Mouse (Mus musculus): Measurements from ENCODE around the gene Rhox3h. TPM values are rescaled to one million over a fixed set of nuclear protein-coding genes. Genes with fewer than 3 reads are reported as not detected.
"Not testable (repeated sequence)": the region's sequence is repeated elsewhere in the genome, so short reads cannot be mapped to it uniquely, and the experiment has no call there.

Rhox3h gene
- not detected for total RNA-seq (2021)
- long read RNA-seq, experiment 1, result 0 reads
- long read RNA-seq, experiment 2, result 0 reads

GRCm38 (mm10) chrX:37668664-37669063 lies at the start of gene Rhox3h:
Rhox3h (minus strand) TSS chrX:37668764.
- DNase-seq, result not testable (repeated sequence)

- no peak for DNase-seq
Measured at GRCm38 (mm10) chrX:37701821-37702387, 33.3 kb upstream of the Rhox3h start.

DNA sequence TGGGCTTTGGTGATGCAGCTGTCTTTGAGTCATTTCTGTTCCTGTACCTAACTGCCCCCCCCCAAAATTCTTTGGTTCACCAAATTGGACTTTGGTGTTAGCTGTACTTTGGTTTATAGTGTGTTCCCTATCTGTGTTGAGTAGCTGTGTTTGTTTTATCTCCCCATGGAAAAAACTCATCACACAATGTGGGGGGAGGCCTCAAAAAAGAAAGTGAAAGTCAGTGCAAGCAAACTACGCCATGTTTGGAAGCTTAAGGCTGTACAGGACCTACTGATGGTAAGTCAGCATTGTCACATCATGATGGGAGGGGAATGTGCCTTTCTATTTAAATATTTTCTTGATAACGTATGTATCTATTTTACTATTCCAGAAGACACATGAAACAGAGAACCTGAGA lies 23.7 kb upstream of the Rhox3h start:
- no peak for DNase-seq

GRCm38 (mm10) chrX:37683031-37683715 lies 14.6 kb upstream of the Rhox3h start:
- no peak for DNase-seq

DNA sequence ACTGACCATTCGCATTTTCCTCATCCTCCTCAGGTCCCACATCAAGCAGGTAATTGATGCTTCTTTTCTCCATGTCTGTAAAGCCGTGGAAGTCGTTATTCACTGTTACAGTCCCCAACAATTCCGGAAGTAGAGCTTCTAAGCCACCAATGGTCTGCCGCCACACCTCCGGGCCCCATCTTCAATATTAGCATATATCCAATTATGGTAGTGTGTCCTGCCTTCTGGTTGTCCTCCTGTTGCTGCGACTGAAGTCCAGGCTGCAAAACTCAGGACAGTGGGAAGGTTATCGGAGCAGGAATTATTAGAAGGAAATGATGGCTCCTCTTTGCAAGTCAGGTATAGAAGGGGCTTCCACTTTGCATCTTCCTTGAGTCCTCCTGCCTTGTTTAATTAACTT lies 4.6 kb upstream of the Rhox3h start, which contains the start of gene Rhox2h:
Gene Rhox2h (minus strand): TSS at position 101 of the 400 bp plus-strand sequence.
- DNase-seq, result not testable (repeated sequence)

- DNase-seq, result not testable (repeated sequence)
Measured at GRCm38 (mm10) chrX:37651227-37651626, 17.3 kb downstream of the Rhox3h start, which contains the start of gene Rhox4g. Rhox4g (minus strand) TSS chrX:37651327.

GRCm38 (mm10) chrX:37643370-37643769 lies 25.2 kb downstream of the Rhox3h start, which contains the start of gene Rhox2g:
Rhox2g (minus strand) TSS chrX:37643470.
- DNase-seq, result not testable (repeated sequence)

DNA sequence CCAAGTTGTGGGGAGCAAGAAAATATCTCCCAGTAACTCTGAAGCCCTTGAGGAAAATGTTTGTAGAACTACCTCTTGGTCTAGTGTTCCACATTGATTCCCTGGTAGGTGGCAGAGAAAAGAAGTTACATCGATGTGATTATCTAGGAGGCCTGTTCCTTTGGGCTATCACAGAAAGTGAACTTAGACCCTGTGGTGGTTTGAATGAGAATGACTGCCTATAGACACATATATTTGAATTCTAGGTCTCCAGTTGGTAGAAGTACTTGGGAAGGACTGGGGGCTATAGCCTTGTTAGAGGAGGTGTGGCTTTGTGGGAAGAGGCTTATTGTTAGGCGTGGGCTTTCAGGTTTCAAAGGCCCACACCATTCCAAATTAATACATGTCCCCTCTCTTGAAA lies 40.1 kb downstream of the Rhox3h start, which contains the start of gene Rhox3g:
Gene Rhox3g (minus strand): TSS at position 101 of the 400 bp plus-strand sequence.
- not testable (repeated sequence) for DNase-seq

Other genes starting within 250 kb of the Rhox3h start
- not detected for gene Rhox4b, start 236.3 kb downstream of the Rhox3h start, total RNA-seq (2021)
- not detected for gene Rhox2c, start 215.1 kb downstream of the Rhox3h start, total RNA-seq (2021)
- not detected for gene Rhox3c, start 210.2 kb downstream of the Rhox3h start, total RNA-seq (2021)
- gene Rhox4c, start 188.4 kb downstream of the Rhox3h start, total RNA-seq (2021), result not detected
- gene Rhox2d, start 175.3 kb downstream of the Rhox3h start, total RNA-seq (2021), result not detected
- not detected for gene Rhox4d, start 154.4 kb downstream of the Rhox3h start, total RNA-seq (2021)
- gene Rhox2e, start 138.3 kb downstream of the Rhox3h start, total RNA-seq (2021), result not detected
- gene Rhox3e, start 126.7 kb downstream of the Rhox3h start, total RNA-seq (2021), result not detected
- not detected for gene Rhox4e, start 111.4 kb downstream of the Rhox3h start, total RNA-seq (2021)
- gene Rhox2f, start 97.4 kb downstream of the Rhox3h start, total RNA-seq (2021), result not detected
- not detected for gene Rhox3f, start 87.8 kb downstream of the Rhox3h start, total RNA-seq (2021)
- not detected for gene Rhox4f, start 61.1 kb downstream of the Rhox3h start, total RNA-seq (2021)
- not detected for gene Rhox3g, start 40.2 kb downstream of the Rhox3h start, total RNA-seq (2021)
- gene Rhox2g, start 25.3 kb downstream of the Rhox3h start, total RNA-seq (2021), result not detected
- not detected for gene Rhox4g, start 17.4 kb downstream of the Rhox3h start, total RNA-seq (2021)
- gene Rhox2h, start 4.5 kb upstream of the Rhox3h start, total RNA-seq (2021), result not detected
- gene Rhox5, start 136.1 kb upstream of the Rhox3h start, total RNA-seq (2021), result not detected
- gene Rhox6, start 158.1 kb upstream of the Rhox3h start, total RNA-seq (2021), result not detected
- gene Rhox7a, start 162.9 kb upstream of the Rhox3h start, total RNA-seq (2021), result not detected
- not detected for gene Rhox8, start 210.2 kb upstream of the Rhox3h start, total RNA-seq (2021)
- not detected for gene Rhox7b, start 228.5 kb upstream of the Rhox3h start, total RNA-seq (2021)
- gene Rhox9, start 233.0 kb upstream of the Rhox3h start, total RNA-seq (2021), result not detected

Measured in adrenal gland, postnatal 10 days (tissue).